Mouse (Mus musculus) right cerebral cortex, postnatal 25 days (tissue): ENCODE results near the gene H60c.
A peak's percentile ranks its signal among the peaks of the same experiment; 100 is the strongest.
"Not testable (repeated sequence)": the region's sequence is repeated elsewhere in the genome, so short reads cannot be mapped to it uniquely, and the experiment has no call there.

Source experiments
- DNase-seq: peaks from one replicate; pipeline ENCODE4 v3.0.0; 2022

The H60c gene

DNA sequence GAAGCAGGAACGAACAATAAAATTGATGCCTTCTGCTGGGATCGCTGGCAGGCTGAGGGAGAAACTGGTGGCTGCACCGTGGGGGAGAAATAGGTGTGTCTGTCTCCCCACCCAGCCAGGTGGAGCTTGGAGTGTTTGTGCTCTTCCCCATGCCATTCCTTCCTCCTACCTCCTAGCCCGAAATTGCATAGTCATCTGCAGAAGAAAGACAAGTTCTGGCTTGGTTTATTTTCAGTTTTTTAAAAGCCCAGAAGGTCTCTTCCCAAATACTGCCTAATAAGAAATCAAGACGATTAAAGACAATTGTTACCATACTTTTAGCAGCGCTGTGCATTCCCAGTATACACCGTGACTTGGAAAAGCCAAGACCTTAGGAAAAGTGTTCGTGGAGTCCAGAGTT is at the start of gene H60c:
Gene H60c, minus strand, starts transcription at position 101 of the 400 bp plus-strand sequence.
- DNase-seq: no peak

DNA sequence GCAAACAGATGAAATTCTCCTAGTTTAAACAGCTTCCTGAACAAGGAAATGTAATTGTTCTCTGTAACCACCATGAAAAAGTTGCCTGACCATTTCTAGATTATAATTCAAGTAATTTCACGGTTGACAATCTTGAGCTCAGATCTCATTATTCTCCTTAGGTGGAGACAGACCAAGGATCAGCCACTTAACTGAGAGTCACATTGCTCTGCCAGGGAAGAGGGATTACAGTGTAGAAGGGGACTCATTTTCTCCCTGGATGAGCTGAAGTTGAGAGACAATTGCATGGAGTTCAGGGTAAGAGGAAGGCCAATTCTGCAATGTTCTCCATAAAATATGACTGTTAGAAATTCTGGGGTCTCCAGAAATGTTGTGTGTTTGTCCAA is 41.2 kb upstream of the H60c start:
- no peak for DNase-seq

DNA sequence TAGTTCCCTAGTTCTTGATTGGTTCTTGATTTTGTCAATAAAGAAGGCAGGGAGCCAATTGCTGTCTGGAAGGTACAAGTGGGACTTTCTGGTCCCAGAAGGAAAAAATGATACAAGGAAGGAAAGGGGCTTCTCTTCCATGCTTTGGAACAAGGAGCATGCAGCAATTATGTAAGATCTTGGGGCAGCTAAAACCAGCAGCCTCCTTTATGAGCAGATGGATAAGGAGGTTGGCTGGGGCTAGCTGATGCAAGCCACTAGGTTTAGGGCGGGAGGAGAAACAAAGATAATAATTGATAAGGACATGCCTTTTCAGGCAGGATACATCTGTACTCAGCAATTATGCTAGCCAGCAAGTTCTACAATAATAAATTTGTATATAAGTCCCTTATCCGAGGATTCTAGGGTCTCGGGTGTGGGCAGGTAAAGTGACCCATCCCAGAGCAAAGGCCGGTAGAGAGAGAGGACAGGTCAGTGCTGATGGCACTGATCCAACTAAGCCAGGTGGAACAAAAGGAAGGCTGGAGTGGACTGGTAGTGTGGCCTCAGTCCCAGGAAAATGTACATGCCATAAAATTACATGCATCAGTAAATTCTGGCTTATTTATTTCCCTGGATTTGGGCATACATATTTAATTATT is 40.7 kb upstream of the H60c start:
- no peak for DNase-seq

DNA sequence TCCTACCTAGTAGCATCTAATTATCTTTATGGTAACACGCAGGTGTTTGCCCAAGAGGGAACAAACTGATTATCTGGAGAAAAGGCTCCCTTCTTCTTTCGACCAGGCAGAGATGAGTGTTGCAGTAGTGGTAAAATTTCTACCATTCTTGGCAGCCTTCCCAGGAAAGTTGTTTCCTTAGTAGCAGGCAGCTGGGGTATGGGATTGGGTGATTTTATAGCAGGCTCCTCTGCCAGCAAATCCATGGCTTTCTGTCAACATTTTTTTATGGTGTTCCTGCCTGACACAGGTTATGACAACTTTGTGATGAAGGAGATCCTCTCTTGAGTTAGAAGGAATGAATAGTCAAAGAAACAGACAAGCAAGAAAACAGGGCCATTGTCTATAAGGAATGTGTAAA is 40.2 kb upstream of the H60c start:
- peak; percentile 29 for DNase-seq

DNA sequence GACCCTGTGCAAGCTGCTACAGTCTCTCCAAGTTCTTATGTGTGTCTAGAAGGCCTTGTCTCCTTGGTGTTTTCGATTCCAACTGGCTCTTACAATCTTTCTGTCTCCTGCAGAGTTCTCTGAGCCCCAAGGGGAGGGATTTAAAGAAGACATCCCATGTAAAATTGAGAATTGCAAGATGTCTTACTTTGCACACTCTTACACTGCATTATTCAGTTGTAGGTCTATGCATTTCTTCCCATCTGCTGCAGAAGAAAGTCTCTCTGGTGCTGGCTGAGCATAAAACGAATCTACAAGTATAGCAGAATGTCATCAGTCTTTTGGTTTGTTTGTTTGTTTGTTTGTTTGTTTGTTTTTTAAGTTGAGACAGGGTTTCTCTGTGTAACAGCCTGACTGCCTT is 26.4 kb upstream of the H60c start:
- DNase-seq: no peak

DNA sequence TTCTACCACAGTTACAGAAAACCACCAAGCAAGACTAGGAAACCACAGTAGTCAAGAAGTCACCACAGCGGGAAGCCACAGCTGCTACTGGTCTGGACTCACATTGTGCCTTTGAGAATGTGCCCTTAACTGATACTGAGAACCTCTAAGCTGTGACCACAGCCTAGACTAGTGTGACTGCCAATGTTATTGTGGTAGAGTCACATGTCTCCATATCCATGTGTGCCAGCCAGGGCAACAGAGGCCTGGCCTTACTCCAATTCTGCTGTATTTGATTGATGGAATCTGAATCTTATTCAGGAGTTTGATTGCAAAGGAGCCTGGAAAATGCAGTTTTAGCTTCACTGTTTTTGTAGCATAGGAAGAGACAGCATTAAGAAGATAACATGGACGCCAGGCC is 13.5 kb upstream of the H60c start:
- no peak for DNase-seq

DNA sequence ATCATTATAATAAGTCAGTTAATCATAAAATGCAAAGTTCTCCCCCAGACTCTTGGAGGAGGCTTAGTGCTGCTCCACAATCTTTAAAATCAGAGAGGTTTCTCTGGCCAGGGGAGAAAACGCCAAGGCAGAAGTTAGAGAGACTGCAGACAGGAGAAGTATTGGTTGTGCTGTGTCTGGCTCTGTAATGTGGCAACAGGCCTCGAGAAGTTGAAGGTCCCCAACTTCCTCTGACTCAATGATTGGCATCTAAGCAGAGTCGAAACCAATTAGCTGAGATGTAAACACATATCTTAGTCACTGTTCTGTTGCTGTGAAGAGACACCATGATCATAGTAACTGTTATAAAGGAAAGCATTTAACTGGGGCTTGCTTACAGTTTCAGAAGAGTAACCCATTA is 6.5 kb upstream of the H60c start:
- DNase-seq: no peak

DNA sequence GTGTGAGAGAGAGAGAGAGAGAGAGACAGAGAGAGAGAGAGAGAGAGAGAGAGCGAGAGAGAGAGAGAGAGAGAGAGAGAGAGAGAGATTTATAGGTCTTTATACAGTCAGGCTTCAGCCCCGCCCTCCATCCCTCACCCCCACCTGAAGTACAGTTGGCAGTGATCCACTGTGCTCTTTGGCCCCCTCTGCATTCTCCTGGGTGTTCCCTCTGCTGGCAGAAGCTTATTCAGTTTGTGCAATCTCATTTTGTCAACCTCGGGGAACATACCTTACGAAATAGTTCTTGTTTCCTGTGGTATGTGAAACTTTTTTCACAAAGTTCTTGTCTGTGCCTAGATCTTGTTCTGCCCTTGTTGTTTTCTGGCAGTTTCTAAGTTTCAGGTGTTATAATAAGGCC is 3.5 kb upstream of the H60c start:
- DNase-seq: no peak

DNA sequence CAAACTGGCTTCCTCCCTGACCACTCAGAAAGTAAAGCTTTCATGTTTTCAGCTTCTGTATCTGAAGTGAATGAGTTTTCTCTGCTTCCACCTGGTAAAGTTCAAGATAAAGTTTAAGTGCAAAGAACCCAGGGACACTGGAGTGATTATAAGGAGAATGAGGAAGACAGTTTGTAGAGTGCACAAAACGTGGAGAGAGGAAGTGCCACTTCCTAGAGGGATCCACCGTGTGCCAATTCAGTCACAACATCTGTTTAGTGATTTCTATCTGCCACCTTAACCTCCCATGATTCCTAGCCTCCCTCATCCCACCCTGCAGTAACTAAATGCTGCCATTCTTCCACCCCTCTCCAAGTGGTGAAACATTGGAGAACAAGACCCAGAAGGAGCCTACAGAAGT is 842 bp downstream of the H60c start:
- no peak for DNase-seq

DNA sequence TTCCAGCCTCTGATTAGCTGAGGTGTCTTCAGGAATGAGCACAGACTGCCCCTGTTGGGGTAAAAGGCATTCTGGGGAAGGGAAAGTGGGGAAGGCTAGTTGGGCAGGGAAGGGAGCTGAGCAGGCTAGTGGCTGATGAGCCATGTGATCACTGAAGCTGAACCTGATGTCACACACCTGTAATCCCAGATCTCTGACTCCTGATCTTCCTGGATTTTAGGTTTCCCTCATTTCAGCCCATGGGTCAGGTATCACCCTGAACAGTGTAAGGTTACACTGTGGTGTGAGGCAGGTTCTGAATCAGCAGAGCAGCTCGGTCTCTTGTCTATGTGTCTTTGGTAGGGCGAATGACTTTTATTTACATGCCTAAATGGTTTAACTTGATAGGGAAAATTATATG is 4.8 kb downstream of the H60c start:
- DNase-seq: no peak

DNA sequence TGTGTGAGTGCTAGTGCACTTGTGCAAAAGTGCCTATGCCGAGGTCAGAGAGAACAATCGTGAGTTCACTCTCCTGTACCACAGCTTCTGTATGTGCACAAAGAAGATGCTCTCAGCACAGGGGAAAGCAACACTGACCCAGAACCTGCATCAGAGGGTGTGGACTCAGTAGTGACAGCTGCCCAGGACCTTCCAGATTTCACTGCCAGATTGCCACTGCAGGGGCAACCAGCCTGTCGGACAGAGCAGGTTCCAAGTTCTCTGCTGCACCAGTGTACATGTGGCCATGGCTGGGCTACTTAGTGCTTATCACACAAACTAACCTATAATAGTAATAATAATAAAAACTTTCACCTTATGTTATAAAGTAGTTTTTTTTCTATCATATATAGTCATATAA is 10.2 kb downstream of the H60c start:
- DNase-seq: no peak

DNA sequence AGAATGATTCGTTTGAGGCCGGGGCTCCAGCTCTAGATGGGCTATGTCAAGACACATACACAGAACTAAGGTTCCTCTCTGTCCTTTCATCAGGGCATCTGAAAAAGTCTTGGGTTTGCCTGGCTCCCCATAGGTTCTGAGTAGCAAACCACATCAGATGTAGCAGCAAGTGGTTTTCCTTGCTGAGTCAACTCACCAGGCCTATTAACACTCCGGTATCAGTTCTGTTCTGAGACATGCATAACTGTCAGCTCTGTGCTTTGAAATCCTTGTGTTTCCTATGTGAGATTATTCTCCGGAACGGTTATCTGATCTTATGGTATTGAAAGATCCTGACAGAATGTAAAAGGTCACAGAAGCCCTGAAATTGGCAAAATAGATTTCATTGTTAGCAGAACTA is 29.1 kb downstream of the H60c start:
- DNase-seq: not testable (repeated sequence)

DNA sequence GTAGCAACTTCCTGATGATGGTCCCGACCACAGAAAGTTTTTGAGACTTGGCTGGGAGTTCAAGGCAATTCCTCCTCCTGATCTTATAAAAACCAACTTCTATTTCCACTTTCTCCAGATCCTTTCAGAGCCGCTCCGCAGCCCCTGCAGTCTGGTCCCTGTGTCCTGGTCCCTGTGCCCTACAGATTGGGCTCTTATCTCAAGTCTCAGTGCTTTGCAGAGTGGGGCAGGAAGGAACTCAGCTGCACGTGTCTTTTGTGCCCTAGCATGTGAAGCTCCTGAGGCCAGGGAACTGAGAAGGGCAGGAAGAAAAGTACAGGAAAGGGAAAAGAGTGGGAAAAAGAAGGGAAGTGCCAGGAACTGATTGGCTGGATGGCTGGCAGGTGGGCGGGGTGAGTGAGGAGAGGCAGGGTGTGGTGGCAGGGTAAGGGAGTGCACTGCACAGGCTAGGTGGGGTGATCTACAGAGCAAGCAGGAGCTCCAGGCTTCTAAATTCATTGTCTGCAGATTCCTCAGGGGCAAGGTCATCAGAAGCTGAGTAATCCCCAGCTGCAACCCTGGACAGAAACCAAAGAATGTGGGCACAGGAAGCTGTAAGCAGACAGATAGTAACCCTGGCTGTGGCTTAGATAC is 30.8 kb downstream of the H60c start:
- DNase-seq: no peak

DNA sequence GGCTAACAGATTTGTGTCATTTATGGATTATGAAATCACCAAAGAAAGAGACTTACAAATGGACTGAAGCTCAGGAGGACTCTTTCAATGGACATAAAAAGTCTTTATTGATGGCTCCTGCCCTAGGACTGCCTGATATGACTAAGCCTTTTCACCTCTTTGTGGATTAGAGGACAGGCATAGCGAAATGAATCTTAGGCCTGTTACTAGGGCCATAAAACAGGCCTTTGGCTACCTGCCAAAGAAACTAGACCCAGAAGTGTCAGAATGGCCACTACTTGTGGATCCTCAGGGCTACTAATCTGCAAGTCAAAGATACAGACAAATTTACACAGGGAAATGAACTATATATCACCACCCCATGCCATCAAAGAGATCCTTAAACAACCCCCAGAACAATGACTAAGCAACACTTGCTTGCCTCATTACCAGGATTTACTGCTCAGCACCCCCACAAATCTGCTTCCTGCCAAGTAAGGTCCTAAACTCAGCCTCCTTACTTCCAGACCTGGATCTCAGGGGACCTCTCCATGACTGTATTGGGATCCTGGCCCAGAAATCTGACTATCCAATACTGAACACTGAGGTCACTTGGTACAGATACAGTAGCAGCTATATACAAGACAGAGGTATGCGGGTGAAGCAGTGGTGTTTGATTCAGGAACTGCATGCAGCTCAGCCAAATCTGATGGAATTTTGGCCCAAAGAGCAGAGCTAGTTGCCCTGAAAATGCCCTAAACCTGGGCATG is 39.0 kb downstream of the H60c start:
- DNase-seq: no peak
